Mouse (Mus musculus) midbrain, embryonic 13.5 days (tissue): ENCODE measurements around the gene Nup133. TPM values are rescaled to one million over a fixed set of nuclear protein-coding genes. Genes with fewer than 3 reads are reported as not detected.

Experiments
- ATAC-seq: fragments of 200-750 bp; cut with Nextera tagmentation; 2 replicates; pipeline ENCODE4 v1.8.0; 2017; ENCODE audit warnings: mild to moderate bottlenecking, moderate TSS enrichment, moderate library complexity
- H3K27ac ChIP-seq: fragments of 300-500 bp; sonication (generic); 2 replicates; pipeline ENCODE4 v1.5.1; 2015; ENCODE audit warnings: inconsistent platforms, mild to moderate bottlenecking, moderate library complexity
- H3K27me3 ChIP-seq: fragments of 300-500 bp; sonication (generic); 2 replicates; pipeline ENCODE4 v1.6.1; 2015; ENCODE audit warnings: mild to moderate bottlenecking, inconsistent platforms
- H3K36me3 ChIP-seq: fragments of 300-500 bp; sonication (generic); 2 replicates; pipeline ENCODE4 v1.6.1; 2015; ENCODE audit warnings: mild to moderate bottlenecking, inconsistent platforms
- H3K4me1 ChIP-seq: fragments of 300-500 bp; sonication (generic); replicated peaks from 2 replicates; pipeline ENCODE4 v1.6.1; 2015; ENCODE audit warnings: inconsistent platforms
- H3K4me2 ChIP-seq: fragments of 300-500 bp; sonication (generic); replicated peaks from 2 replicates; pipeline ENCODE4 v1.6.1; 2015; ENCODE audit warnings: moderate library complexity, mild to moderate bottlenecking, inconsistent platforms
- H3K4me3 ChIP-seq: fragments of 300-500 bp; sonication (generic); replicated peaks from 2 replicates; pipeline ENCODE4 v1.5.1; 2015; ENCODE audit warnings: mild to moderate bottlenecking, inconsistent platforms
- H3K9ac ChIP-seq: fragments of 300-500 bp; sonication (generic); replicated peaks from 2 replicates; pipeline ENCODE4 v1.6.1; 2015; ENCODE audit warnings: mild to moderate bottlenecking, inconsistent platforms
- H3K9me3 ChIP-seq: fragments of 300-500 bp; sonication (generic); 2 replicates; pipeline ENCODE4 v1.6.1; 2016; ENCODE audit warnings: mild to moderate bottlenecking, inconsistent platforms
- WGBS: fragments of 180-500 bp; shearing (Covaris S2); methylation state at CpG from one replicate; pipeline ENCODE4 v1.1.7; 2015; 5-methylcytosine and 5-hydroxymethylcytosine counted together
- polyA plus RNA-seq: library from polyadenylated mRNA; unstranded; fragments of >200 nt; fragmentation: Nextera tagmentation; extraction: Ambion mirVana; gene quantifications from 2 replicates; pipeline ENCODE4 v1.2.1, GENCODE M21; 2015

Gene Nup133
- 32.2 and 32.9 TPM in 2 replicates for polyA plus RNA-seq

- H3K27ac ChIP-seq = peak within 1 kb of the TSS; percentile 81
- no peaks in the 10 kb centered on the region for H3K9me3 ChIP-seq
- ATAC-seq = peak; percentile 88
- H3K4me2 ChIP-seq = peak within 1 kb of the TSS; percentile 95
- no peaks in the 10 kb centered on the region for H3K27me3 ChIP-seq
- peak within 1 kb of the TSS; percentile 80 for H3K9ac ChIP-seq
- WGBS = under 1% methylated on average over 71 of the region's 77 CpGs
- peaks cover 44% of the 10 kb centered on the region for H3K36me3 ChIP-seq
- H3K4me1 ChIP-seq = peaks cover 17% of the 10 kb centered on the region
- H3K4me3 ChIP-seq = peak within 1 kb of the TSS; percentile 98
Observed at GRCm38 (mm10) chr8:123948942-123949685, at the start of gene Nup133. TSS of gene Nup133 (minus strand) at chr8:123949265.

- no peak overlapping the region for H3K9ac ChIP-seq
- no peak overlapping the region for H3K4me2 ChIP-seq
- H3K9me3 ChIP-seq = no peaks in the 10 kb centered on the region
- no peak overlapping the region for H3K4me3 ChIP-seq
- no peaks in the 10 kb centered on the region for H3K27me3 ChIP-seq
- H3K4me1 ChIP-seq = no peaks in the 10 kb centered on the region
- no peak overlapping the region for H3K27ac ChIP-seq
- peaks cover 30% of the 10 kb centered on the region for H3K36me3 ChIP-seq
- 96% methylated on average over 3 of the region's 3 CpGs for WGBS
- ATAC-seq = no peak
Observed at GRCm38 (mm10) chr8:123993997-123994396, 44.9 kb upstream of the Nup133 start.

- no peaks in the 10 kb centered on the region for H3K4me1 ChIP-seq
- WGBS = 93% methylated on average over 5 of the region's 5 CpGs
- no peak for ATAC-seq
Observed at GRCm38 (mm10) chr8:123993597-123993996, 44.5 kb upstream of the Nup133 start.

GRCm38 (mm10) chr8:123992587-123992986 is 43.5 kb upstream of the Nup133 start:
- H3K9me3 ChIP-seq = no peaks in the 10 kb centered on the region

More at GRCm38 (mm10) chr8:123993597-123993996, 44.5 kb upstream of the Nup133 start:
- Histone ChIP-seq H3K27ac (no peak overlapping the region), H3K4me2 (no peak overlapping the region), H3K27me3 (no peaks in the 10 kb centered on the region), H3K36me3 (peaks cover 30% of the 10 kb centered on the region), H3K9ac (no peak overlapping the region), H3K9me3 (no peaks in the 10 kb centered on the region), H3K4me3 (no peak overlapping the region)

GRCm38 (mm10) chr8:123990277-123991049 is 41.4 kb upstream of the Nup133 start:
- Histone ChIP-seq H3K4me3 (no peak overlapping the region), H3K9me3 (no peaks in the 10 kb centered on the region), H3K4me2 (no peak overlapping the region), H3K9ac (no peak overlapping the region), H3K27ac (no peak overlapping the region), H3K27me3 (no peaks in the 10 kb centered on the region), H3K4me1 (no peaks in the 10 kb centered on the region), H3K36me3 (peaks cover 8% of the 10 kb centered on the region; the same call in 1 of the 2 replicates)
- ATAC-seq = no peak
- WGBS = 85% methylated on average over 13 of the region's 13 CpGs

More at GRCm38 (mm10) chr8:123992587-123992986, 43.5 kb upstream of the Nup133 start:
- no peaks in the 10 kb centered on the region for H3K27me3 ChIP-seq
- no peak overlapping the region for H3K4me2 ChIP-seq
- H3K4me3 ChIP-seq = no peak overlapping the region
- no peak overlapping the region for H3K9ac ChIP-seq
- no peak for ATAC-seq
- no peaks in the 10 kb centered on the region for H3K4me1 ChIP-seq
- H3K27ac ChIP-seq = no peak overlapping the region
- peaks cover 24% of the 10 kb centered on the region for H3K36me3 ChIP-seq
- 89% methylated on average over 8 of the region's 8 CpGs for WGBS

GRCm38 (mm10) chr8:123989128-123989527 is 40.1 kb upstream of the Nup133 start:
- no peaks in the 10 kb centered on the region for H3K9me3 ChIP-seq
- no peak overlapping the region for H3K4me3 ChIP-seq
- H3K4me1 ChIP-seq = no peaks in the 10 kb centered on the region
- WGBS = 83% methylated on average over 7 of the region's 7 CpGs
- no peaks in the 10 kb centered on the region for H3K36me3 ChIP-seq
- no peak overlapping the region for H3K4me2 ChIP-seq
- ATAC-seq = no peak
- no peak overlapping the region for H3K9ac ChIP-seq
- H3K27ac ChIP-seq = no peak overlapping the region
- H3K27me3 ChIP-seq = no peaks in the 10 kb centered on the region

- H3K4me1 ChIP-seq = no peaks in the 10 kb centered on the region
- H3K4me2 ChIP-seq = no peak overlapping the region
- no peaks in the 10 kb centered on the region for H3K9me3 ChIP-seq
- H3K27me3 ChIP-seq = no peaks in the 10 kb centered on the region
- H3K27ac ChIP-seq = no peak overlapping the region
- no peak for ATAC-seq
- no peaks in the 10 kb centered on the region for H3K36me3 ChIP-seq
- H3K9ac ChIP-seq = no peak overlapping the region
- H3K4me3 ChIP-seq = no peak overlapping the region
- 80% methylated on average over 6 of the region's 6 CpGs for WGBS
Observed at GRCm38 (mm10) chr8:123988605-123989038, 39.6 kb upstream of the Nup133 start.

GRCm38 (mm10) chr8:123982826-123983400 is 33.8 kb upstream of the Nup133 start, which contains the start of gene Abcb10:
TSS of gene Abcb10 (minus strand) at chr8:123983122.
- H3K27ac ChIP-seq = peak within 1 kb of the TSS; percentile 82
- H3K4me3 ChIP-seq = peak within 1 kb of the TSS; percentile 82
- peak within 1 kb of the TSS; percentile 87 for H3K9ac ChIP-seq
- peak within 1 kb of the TSS; percentile 91 for H3K4me2 ChIP-seq
- no peaks in the 10 kb centered on the region for H3K36me3 ChIP-seq
- under 1% methylated on average over 56 of the region's 56 CpGs for WGBS
- peaks cover 13% of the 10 kb centered on the region for H3K4me1 ChIP-seq
- no peaks in the 10 kb centered on the region for H3K27me3 ChIP-seq
- ATAC-seq = peak; percentile 92
- H3K9me3 ChIP-seq = no peaks in the 10 kb centered on the region

- H3K27ac ChIP-seq = peak overlapping the region; percentile 82
- H3K4me3 ChIP-seq = peak overlapping the region; percentile 82
- H3K9ac ChIP-seq = peak overlapping the region; percentile 87
- ATAC-seq = peak; percentile 43
- H3K27me3 ChIP-seq = no peaks in the 10 kb centered on the region
- no peaks in the 10 kb centered on the region for H3K9me3 ChIP-seq
- peak overlapping the region; percentile 91 for H3K4me2 ChIP-seq
- under 1% methylated on average over 48 of the region's 48 CpGs for WGBS
- no peaks in the 10 kb centered on the region for H3K36me3 ChIP-seq
- H3K4me1 ChIP-seq = peaks cover 13% of the 10 kb centered on the region
Observed at GRCm38 (mm10) chr8:123982291-123982793, 33.3 kb upstream of the Nup133 start.

- ATAC-seq = no peak
- H3K27me3 ChIP-seq = no peaks in the 10 kb centered on the region
- peaks cover 13% of the 10 kb centered on the region for H3K4me1 ChIP-seq
- 55% methylated on average over 4 of the region's 4 CpGs for WGBS
- H3K9me3 ChIP-seq = no peaks in the 10 kb centered on the region
- peak overlapping the region; percentile 82 for H3K4me3 ChIP-seq
- peak overlapping the region; percentile 91 for H3K4me2 ChIP-seq
- 0 out of 2 replicates have a peak overlapping the region, but pooled peaks have one; percentile 0 for H3K9ac ChIP-seq
- no peak overlapping the region for H3K27ac ChIP-seq
- no peaks in the 10 kb centered on the region for H3K36me3 ChIP-seq
Observed at GRCm38 (mm10) chr8:123981674-123982073, 32.6 kb upstream of the Nup133 start.

- peaks cover 13% of the 10 kb centered on the region for H3K4me1 ChIP-seq
- no peaks in the 10 kb centered on the region for H3K27me3 ChIP-seq
- no peak overlapping the region for H3K4me2 ChIP-seq
- no peak overlapping the region for H3K27ac ChIP-seq
- H3K9ac ChIP-seq = no peak overlapping the region
- no peaks in the 10 kb centered on the region for H3K9me3 ChIP-seq
- ATAC-seq = no peak
- no peak overlapping the region for H3K4me3 ChIP-seq
- no peaks in the 10 kb centered on the region for H3K36me3 ChIP-seq
- WGBS = 74% methylated on average over 4 of the region's 4 CpGs
Observed at GRCm38 (mm10) chr8:123980239-123980638, 31.2 kb upstream of the Nup133 start.
